Mouse (Mus musculus): ENCODE data around the gene Exosc9. TPM values are rescaled to one million over a fixed set of nuclear protein-coding genes. Genes with fewer than 3 reads are reported as not detected.
"Not testable (repeated sequence)": the region's sequence is repeated elsewhere in the genome, so short reads cannot be mapped to it uniquely, and the experiment has no call there.

The Exosc9 gene
- polyA plus RNA-seq, 1 experiment: 53.3 TPM

GRCm38 (mm10) chr3:36551343-36551742 lies 1.1 kb upstream of the Exosc9 start:
- H3K27ac ChIP-seq (ENCODE audit: insufficient read depth, low read length): no peak overlapping the region
- no peak overlapping the region for H3K4me3 ChIP-seq (ENCODE audit: insufficient read depth, low read length)
- TF ChIP-seq CTCF (IDR thresholded peaks at IDR 0.05; ENCODE audit: borderline replicate concordance, insufficient read depth, low read length): no peak
- TF ChIP-seq POLR2A (IDR thresholded peaks at IDR 0.05; ENCODE audit: low read depth, low read length): no peak
- H3K4me1 ChIP-seq (ENCODE audit: control insufficient read depth, insufficient read depth, low read length): no peaks in the 10 kb centered on the region

GRCm38 (mm10) chr3:36551851-36552384 lies 488 bp upstream of the Exosc9 start:
- peak overlapping the region; percentile 62 for H3K27ac ChIP-seq (ENCODE audit: insufficient read depth, low read length)
- H3K4me1 ChIP-seq (ENCODE audit: control insufficient read depth, insufficient read depth, low read length): no peaks in the 10 kb centered on the region
- TF ChIP-seq POLR2A (IDR thresholded peaks at IDR 0.05; ENCODE audit: low read depth, low read length) (no peak), CTCF (IDR thresholded peaks at IDR 0.05; ENCODE audit: borderline replicate concordance, insufficient read depth, low read length) (no peak)
- peak overlapping the region; percentile 98 for H3K4me3 ChIP-seq (ENCODE audit: insufficient read depth, low read length)

GRCm38 (mm10) chr3:36557601-36558000 lies 5.2 kb downstream of the Exosc9 start:
- Histone ChIP-seq H3K4me1 (ENCODE audit: control insufficient read depth, insufficient read depth, low read length) (no peaks in the 10 kb centered on the region), H3K27ac (ENCODE audit: insufficient read depth, low read length) (no peak overlapping the region), H3K4me3 (ENCODE audit: insufficient read depth, low read length) (no peak overlapping the region)
- TF ChIP-seq POLR2A (IDR thresholded peaks at IDR 0.05; ENCODE audit: low read depth, low read length) (no peak), CTCF (IDR thresholded peaks at IDR 0.05; ENCODE audit: borderline replicate concordance, insufficient read depth, low read length) (no peak)

- Histone ChIP-seq H3K27ac (ENCODE audit: insufficient read depth, low read length) (no peak overlapping the region), H3K4me3 (ENCODE audit: insufficient read depth, low read length) (no peak overlapping the region), H3K4me1 (ENCODE audit: control insufficient read depth, insufficient read depth, low read length) (no peaks in the 10 kb centered on the region)
- TF ChIP-seq POLR2A (IDR thresholded peaks at IDR 0.05; ENCODE audit: low read depth, low read length) (no peak), CTCF (IDR thresholded peaks at IDR 0.05; ENCODE audit: borderline replicate concordance, insufficient read depth, low read length) (no peak)
Measured at GRCm38 (mm10) chr3:36559606-36560005, 7.2 kb downstream of the Exosc9 start.

- H3K4me1 ChIP-seq (ENCODE audit: control insufficient read depth, insufficient read depth, low read length): no peaks in the 10 kb centered on the region
- H3K27ac ChIP-seq (ENCODE audit: insufficient read depth, low read length): no peak overlapping the region
- TF ChIP-seq CTCF (IDR thresholded peaks at IDR 0.05; ENCODE audit: borderline replicate concordance, insufficient read depth, low read length) (no peak), POLR2A (IDR thresholded peaks at IDR 0.05; ENCODE audit: low read depth, low read length) (no peak)
- H3K4me3 ChIP-seq (ENCODE audit: insufficient read depth, low read length): no peak overlapping the region
Measured at GRCm38 (mm10) chr3:36563666-36564065, 11.3 kb downstream of the Exosc9 start.

GRCm38 (mm10) chr3:36569836-36570235 lies 17.4 kb downstream of the Exosc9 start:
- Histone ChIP-seq H3K4me1 (ENCODE audit: control insufficient read depth, insufficient read depth, low read length) (peaks cover 5% of the 10 kb centered on the region; the same call in 1 of the 2 replicates), H3K27ac (ENCODE audit: insufficient read depth, low read length) (no peak overlapping the region), H3K4me3 (ENCODE audit: insufficient read depth, low read length) (peak overlapping the region; percentile 100)
- TF ChIP-seq CTCF (IDR thresholded peaks at IDR 0.05; ENCODE audit: borderline replicate concordance, insufficient read depth, low read length): no peak
- no peak for TF ChIP-seq POLR2A (IDR thresholded peaks at IDR 0.05; ENCODE audit: low read depth, low read length)

GRCm38 (mm10) chr3:36571361-36571826 lies 19.0 kb downstream of the Exosc9 start:
- Histone ChIP-seq H3K27ac (ENCODE audit: insufficient read depth, low read length) (0 out of 2 replicates have a peak overlapping the region, but pooled peaks have one; percentile 13), H3K4me3 (ENCODE audit: insufficient read depth, low read length) (peak overlapping the region; percentile 100), H3K4me1 (ENCODE audit: control insufficient read depth, insufficient read depth, low read length) (peaks cover 5% of the 10 kb centered on the region; the same call in 1 of the 2 replicates)
- TF ChIP-seq CTCF (IDR thresholded peaks at IDR 0.05; ENCODE audit: borderline replicate concordance, insufficient read depth, low read length) (no peak), POLR2A (IDR thresholded peaks at IDR 0.05; ENCODE audit: low read depth, low read length) (no peak)

- peak within 1 kb of the TSS; percentile 63; the same call in 1 of the 2 replicates for H3K27ac ChIP-seq (ENCODE audit: insufficient read depth, low read length)
- TF ChIP-seq CTCF (IDR thresholded peaks at IDR 0.05; ENCODE audit: borderline replicate concordance, insufficient read depth, low read length) (peak; percentile 71; the same call in 1 of the 2 replicates), POLR2A (IDR thresholded peaks at IDR 0.05; ENCODE audit: low read depth, low read length) (peak; percentile 71)
- H3K4me1 ChIP-seq (ENCODE audit: control insufficient read depth, insufficient read depth, low read length): peaks cover 5% of the 10 kb centered on the region; the same call in 1 of the 2 replicates
- peak within 1 kb of the TSS; percentile 100 for H3K4me3 ChIP-seq (ENCODE audit: insufficient read depth, low read length)
Measured at GRCm38 (mm10) chr3:36571827-36572378, 19.5 kb downstream of the Exosc9 start, which contains the start of gene Ccna2. TSS of gene Ccna2 (minus strand) at chr3:36572150.

- Histone ChIP-seq H3K4me3 (ENCODE audit: insufficient read depth, low read length) (no peak overlapping the region), H3K27ac (ENCODE audit: insufficient read depth, low read length) (no peak overlapping the region)
- TF ChIP-seq POLR2A (IDR thresholded peaks at IDR 0.05; ENCODE audit: low read depth, low read length) (no peak), CTCF (IDR thresholded peaks at IDR 0.05; ENCODE audit: borderline replicate concordance, insufficient read depth, low read length) (no peak)
Measured at GRCm38 (mm10) chr3:36598811-36599210, 46.4 kb downstream of the Exosc9 start.

GRCm38 (mm10) chr3:36599773-36600172 lies 47.4 kb downstream of the Exosc9 start:
- H3K4me3 ChIP-seq (ENCODE audit: insufficient read depth, low read length); H3K4me1 ChIP-seq (ENCODE audit: control insufficient read depth, insufficient read depth, low read length); H3K27ac ChIP-seq (ENCODE audit: insufficient read depth, low read length): not testable (repeated sequence)

More at GRCm38 (mm10) chr3:36598811-36599210, 46.4 kb downstream of the Exosc9 start:
- H3K4me1 ChIP-seq (ENCODE audit: control insufficient read depth, insufficient read depth, low read length): no peaks in the 10 kb centered on the region

Data from embryonic fibroblast, embryonic 13.5 days (primary cell).